Mouse (Mus musculus): ENCODE measurements around the gene Bcl2l14.

Gene Bcl2l14

DNA sequence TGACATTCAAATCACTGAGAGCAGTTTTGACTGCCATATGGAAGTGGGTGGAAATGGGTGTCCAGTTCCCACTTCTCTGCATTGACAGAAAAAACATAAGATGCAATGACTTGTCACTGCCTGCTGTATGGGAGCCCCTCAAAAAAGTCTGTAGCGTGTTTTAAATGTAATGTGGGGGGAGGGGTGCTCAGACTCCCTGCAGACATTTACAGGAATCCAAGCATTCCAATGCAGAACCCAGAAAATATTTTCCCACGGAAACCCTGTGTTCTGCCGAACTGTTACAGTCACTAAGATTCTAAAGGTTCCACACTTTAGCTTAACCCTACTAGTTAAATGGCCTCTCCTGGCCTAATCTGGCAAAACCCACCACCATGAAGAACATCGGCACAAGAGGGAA, at the start of gene Bcl2l14:
Gene Bcl2l14, plus strand, starts transcription at position 301 of the 400 bp plus-strand sequence.
- in situ Hi-C loops (cut with MboI; ENCODE audit: low sequenced_read_pairs) = no loop called here

DNA sequence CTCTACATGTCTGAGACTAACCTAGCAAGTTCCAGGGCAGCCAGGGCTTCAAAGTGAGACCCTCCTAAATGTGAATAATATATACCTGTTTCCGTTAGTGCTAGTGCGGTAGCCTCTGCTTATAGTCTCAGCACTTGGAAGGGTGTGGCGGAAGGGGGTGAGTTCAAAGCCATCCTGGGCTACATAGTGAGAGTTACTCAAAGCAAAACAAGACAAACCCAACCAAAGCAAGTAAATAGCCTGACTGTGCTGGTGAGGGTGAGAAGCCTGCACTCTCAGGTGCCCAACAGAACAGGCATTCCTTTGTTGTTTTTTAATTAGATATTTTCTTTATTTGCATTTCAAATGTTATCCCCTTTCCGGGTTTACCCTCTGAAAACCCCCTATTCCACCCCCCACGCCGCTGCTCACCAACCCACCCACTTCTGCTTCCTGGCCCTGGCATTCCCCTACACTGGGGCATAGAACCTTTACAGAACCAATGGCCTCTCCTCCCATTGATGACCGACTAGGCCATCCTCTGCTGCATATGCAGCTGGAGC, 47.5 kb upstream of the Bcl2l14 start:
- in situ Hi-C loops (cut with MboI; ENCODE audit: low sequenced_read_pairs) = no loop called here

DNA sequence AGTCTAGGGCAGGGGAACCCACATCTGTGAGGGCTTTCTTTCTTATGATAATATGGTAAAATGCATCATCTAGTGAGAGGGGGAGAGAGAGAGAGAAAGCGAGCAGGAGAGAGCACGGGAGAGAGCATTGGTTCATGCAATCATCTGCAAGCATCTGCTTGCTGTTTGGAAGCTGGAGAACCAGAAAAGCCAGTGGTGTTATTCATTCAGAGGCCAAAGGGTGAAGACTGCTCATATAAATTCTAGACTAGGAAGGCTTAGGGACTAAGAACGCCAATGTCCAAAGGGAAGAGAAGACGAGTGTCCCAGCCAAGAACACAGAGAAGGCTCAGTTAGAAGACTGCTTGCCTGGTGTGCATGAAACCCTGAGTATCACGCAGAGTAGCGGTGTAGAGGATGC, 43.2 kb upstream of the Bcl2l14 start:
- in situ Hi-C loops (cut with MboI; ENCODE audit: low sequenced_read_pairs) = no loop called here

DNA sequence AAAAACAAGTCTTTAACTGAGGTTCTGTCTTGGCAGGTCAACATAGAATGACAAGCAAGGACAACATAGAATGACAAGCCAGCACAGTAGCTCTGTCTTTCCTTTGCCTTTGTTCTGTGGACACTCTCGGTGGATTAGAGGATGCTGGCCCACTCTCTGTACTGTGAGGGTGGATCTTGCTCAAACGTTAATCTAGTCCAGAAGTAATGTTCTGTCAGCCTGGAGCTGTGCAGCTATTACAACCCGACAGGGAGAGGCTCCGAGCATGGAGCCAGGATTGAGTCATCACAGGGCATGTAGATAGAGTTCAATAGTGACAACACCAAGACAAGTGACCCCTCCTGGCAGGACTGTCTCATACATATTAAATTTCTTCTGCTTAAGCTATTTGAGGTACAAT, 42.4 kb upstream of the Bcl2l14 start:
- in situ Hi-C loops (cut with MboI; ENCODE audit: low sequenced_read_pairs) = no loop called here

DNA sequence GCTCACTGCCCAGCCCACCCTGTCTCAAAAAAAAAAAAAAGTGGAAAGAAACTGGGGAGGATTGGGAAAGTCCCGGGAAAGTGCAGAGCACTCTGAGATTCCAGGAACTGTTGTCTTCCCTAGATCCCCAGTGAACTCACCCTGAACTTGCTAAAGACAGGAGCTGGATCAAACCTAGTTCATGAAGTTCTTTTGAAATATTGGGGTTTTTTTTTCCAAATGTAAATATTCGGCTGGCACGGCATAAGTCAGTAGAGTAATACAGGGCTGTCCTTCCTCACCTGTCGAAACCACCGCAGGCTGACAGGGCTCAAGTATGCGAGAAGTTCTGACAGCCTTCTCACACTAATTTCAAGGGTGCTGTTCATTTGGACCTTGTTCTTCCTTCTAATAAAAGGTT, 38.5 kb upstream of the Bcl2l14 start:
- in situ Hi-C loops (cut with MboI; ENCODE audit: low sequenced_read_pairs) = no loop called here

DNA sequence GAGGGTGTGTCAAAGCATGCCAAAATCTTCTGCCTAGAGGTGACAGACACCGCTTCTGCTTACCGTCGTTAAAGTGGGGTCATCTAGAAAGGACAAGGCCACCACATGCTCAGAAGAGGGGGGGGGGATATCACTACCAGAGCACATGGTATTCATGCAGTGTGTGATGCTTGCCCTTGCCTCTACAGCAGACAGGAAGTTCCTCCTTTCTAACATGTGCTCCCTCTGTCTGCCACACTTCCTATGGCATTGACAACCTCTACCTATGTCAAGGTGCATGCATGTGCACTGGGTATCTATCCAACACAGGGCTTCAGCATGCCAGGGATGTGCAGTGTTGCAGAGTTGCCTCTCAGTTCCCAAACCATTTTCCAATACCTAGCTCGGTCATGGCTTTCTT, 36.0 kb upstream of the Bcl2l14 start:
- in situ Hi-C loops (cut with MboI; ENCODE audit: low sequenced_read_pairs) = no loop called here

DNA sequence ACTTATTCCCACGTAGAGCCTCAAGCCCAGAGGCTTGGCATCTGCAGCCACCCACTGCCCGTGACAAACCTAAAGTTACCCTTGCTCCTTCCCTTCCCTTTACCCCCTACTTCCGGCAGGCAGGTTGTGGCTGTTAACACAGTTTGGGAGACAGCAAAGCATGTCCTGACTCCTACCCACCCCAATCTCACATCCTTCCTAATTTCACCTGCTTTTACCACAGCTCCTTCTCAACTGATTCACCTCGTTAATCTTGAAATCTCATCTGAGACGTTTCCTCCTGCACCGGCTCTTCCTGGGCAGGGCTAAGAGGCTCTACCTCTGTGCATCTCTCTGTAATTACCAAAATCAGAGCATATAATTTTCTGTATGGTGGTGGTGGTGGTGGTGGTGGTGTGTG, 31.5 kb upstream of the Bcl2l14 start:
- in situ Hi-C loops (cut with MboI; ENCODE audit: low sequenced_read_pairs) = no loop called here

DNA sequence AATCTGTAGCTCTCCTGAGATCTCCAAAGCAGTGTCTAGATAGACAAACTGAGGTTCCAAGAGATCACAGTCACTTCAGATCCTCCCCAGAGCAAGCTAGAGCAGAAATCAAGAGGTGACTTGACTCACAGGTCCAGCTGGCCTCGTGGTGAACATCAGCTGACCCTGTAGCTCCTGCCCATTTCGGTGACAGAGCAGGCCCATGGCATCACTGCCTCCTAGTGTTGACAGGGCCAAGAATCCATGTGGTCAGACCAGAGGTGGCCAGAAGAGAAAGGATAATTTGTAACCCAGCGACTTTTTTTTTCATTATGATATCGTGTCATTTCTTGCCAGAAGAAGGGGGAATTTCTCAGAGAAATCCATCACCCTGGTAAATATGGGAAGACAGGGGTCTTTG, 30.2 kb upstream of the Bcl2l14 start:
- in situ Hi-C loops (cut with MboI; ENCODE audit: low sequenced_read_pairs) = no loop called here

DNA sequence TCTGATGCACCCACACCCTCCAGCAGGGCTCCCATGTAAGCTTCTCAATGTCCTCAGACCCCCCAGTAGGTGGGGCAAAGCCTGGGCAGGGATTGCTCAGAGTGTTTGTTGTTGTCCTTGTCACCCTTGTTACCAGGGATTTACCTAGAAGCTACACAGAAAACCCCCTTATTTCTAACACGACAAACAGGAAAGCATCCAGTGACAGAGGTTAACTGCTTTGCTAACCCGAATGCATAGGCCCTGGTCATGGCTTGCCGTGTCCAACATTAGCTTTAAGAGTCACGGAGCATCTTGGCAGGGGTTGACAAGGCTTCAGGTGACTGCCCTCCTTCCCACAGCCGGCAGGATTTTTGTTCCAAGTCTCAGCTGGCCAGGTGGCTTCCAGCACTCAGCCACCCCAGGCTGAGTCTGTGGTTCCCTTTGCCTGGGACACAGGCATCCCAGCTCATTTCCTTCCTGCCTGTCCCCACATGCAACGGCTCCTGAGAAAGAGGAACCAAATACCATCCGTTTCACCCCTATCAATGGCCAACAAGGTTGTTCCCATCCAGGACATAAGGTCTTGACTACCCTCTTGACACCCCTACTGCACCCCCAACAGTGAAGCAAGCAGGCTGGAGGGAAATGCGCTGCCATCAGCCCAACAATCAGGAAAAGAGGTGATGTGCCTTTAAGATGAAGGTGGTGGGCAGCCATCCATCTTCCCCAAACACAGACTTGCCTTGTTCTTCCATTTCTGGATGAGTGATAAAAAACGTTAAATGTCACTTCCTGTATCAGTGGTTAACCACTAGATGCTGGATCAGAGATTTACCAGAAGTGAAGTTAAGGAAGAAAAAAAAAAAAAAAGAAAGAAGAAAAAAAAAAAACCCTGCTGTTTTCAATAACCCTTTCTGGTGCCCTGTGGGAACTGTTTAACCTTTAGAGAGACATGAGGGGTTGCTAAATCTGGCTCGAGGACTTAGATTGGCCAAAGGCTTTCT, 29.5 kb upstream of the Bcl2l14 start:
- in situ Hi-C loops (cut with MboI; ENCODE audit: low sequenced_read_pairs) = no loop called here

DNA sequence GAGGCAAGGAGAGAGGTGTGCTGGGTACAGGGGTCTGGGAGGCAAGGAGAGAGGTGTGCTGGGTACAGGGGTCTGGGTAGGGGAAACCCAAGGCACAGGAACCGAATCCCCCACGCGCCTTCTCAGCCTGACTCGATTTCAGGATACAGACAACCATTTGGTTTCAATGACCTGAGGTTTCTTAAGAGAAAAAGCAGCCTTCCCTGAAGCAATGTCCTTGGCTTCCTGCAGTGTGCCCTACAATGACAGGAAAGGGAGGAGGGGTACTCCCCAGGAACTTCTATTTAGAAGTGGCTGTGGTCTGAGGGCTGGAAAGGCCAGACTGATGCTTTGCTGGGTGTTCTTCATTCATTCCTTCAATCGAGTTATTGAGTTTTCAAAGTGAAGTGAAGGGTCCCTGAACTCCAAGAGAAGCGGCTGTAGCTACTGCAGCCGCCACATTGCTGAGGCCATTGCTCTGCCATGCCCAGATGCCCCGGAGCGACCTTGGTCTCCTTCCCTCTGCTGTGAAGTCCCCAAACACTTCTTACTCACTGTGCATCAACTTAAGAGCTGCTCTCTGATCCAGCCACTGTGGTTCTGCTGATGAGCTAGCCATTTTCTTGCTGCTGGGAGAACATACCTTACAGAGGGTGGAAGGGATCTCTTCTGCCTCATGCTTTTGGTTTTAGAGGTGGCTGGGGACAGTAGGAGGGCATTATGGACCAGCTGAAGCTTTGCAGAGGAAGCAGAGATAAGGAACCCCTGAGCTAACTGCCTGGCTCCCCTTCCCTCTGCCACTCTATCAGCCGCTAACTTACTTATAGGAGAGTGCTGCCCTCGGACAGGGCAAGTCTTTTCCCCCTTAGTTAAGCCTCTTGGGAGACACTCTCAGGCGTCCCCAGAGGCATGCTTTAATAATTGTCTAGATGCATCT, 28.5 kb upstream of the Bcl2l14 start:
- in situ Hi-C loops (cut with MboI; ENCODE audit: low sequenced_read_pairs) = no loop called here

DNA sequence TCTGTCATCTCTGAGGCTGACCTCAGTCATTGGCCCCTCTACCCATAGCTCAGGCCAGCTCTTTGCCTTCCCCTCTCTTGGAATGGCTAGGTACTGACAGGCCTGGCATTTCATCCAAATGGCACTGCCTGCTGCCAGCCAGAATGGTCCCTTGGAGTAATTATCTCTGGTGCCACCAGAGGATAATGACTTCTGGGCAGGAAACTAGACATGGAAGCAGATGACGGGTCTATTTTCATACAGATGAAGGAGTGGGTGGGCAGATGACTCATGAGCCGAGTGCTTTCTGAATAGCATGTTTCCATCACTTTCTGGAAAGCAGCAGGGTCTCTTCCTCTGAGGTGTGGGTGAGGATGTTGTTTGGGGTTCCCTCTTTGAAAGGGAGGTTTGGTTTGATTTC, 23.2 kb upstream of the Bcl2l14 start:
- in situ Hi-C loops (cut with MboI; ENCODE audit: low sequenced_read_pairs) = no loop called here

DNA sequence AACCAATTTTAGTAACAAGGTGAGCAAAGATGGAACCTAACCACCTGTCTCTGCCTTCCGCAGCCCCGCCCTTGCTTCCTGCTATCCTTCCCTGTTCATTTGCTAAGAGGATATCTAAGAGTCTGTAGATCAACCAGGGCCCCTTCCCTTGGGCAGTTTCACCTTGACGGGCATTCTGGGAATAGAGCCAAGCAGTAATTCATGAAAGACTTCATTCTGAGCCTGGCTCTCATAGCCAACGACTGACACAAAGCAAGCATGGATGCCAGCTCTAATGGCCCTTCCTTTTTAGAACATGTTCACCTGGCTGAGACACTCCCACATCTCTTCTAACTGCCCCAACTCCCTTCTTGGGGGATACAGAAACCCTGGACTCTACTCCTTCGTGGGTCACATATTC, 18.9 kb upstream of the Bcl2l14 start:
- in situ Hi-C loops (cut with MboI; ENCODE audit: low sequenced_read_pairs) = no loop called here

DNA sequence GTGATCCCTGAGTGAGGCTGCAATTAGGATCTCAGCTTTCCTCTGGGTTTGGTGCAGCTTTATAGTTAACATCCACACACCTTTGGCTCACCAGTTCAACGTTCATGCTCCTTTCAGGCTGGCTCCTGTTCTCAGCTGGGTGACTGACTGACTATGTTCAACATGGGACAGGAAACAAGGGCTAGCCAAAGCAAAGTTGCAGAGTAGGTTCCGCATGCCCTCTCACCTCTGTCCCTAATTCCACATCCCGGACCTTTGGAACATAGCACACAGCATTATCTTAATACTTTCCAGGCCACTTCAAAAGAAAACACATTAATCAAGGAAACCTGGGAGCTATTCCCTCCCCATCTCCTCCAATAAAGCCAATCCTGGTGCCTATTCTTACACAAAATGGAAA, 18.3 kb upstream of the Bcl2l14 start:
- in situ Hi-C loops (cut with MboI; ENCODE audit: low sequenced_read_pairs) = no loop called here

DNA sequence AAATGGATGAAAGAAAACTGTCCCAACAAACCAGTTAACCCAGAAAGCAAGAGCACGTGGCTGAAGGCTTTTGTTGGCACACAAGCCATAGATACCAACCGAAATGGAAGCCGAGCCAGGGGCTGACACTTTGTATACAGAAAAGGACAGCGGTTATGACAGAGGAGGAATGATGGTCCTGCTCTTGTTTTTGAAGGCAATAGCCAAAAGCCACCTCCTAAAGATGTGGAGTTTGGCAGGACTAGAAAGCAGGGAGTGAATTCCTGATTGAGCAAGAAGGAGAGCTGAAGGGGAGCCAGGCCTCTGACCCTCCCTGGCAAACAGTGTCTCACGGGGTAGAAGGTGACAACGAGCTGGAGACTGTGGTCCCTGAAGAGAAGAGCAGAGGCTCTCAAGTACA, 14.7 kb upstream of the Bcl2l14 start:
- in situ Hi-C loops (cut with MboI; ENCODE audit: low sequenced_read_pairs) = loop anchor here (10.0 kb wide), 1 partner anchor 417 kb away; no protein-coding TSS in a partner anchor

DNA sequence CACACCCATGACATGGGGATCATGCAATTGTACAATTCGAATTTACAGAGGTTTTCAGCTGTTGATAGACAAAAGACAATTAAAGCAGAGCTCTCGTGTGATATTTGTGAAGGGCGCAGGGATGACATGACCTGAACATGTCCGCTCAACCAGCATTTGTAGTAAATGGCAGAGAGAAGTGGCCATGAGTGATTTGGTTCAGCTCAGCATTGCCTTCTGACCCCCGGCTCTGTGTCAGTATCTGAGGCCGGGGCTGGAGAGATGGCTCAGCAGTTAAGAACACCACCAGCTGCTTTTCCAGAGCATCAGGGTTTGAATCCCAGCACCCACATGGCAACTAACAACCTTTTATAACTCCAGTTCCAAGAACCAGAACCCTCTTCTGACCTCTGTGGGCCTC, 10.2 kb upstream of the Bcl2l14 start:
- in situ Hi-C loops (cut with MboI; ENCODE audit: low sequenced_read_pairs) = loop anchor here (10.0 kb wide), 1 partner anchor 421 kb away; no protein-coding TSS in a partner anchor

DNA sequence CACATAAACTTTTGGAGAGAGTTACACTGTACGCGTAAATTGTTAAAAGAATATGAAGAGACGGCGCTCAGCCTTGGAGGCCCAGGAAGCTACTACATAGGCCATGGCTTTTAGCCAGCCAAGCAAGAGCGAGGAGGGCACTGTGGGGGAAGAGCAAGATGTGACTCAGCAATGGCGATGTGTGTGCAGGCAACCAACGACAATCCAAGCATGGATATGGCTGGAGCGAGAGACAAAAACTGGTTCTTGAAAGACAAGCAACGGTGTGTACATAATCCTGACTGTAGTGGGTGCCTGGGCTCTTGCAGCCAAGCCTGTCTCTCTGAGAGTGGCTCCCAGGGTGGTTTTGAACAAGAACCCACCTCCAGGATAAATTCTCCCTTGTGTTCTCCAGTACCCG, 8.7 kb upstream of the Bcl2l14 start:
- in situ Hi-C loops (cut with MboI; ENCODE audit: low sequenced_read_pairs) = loop anchor here (10.0 kb wide), 1 partner anchor 423 kb away; no protein-coding TSS in a partner anchor

DNA sequence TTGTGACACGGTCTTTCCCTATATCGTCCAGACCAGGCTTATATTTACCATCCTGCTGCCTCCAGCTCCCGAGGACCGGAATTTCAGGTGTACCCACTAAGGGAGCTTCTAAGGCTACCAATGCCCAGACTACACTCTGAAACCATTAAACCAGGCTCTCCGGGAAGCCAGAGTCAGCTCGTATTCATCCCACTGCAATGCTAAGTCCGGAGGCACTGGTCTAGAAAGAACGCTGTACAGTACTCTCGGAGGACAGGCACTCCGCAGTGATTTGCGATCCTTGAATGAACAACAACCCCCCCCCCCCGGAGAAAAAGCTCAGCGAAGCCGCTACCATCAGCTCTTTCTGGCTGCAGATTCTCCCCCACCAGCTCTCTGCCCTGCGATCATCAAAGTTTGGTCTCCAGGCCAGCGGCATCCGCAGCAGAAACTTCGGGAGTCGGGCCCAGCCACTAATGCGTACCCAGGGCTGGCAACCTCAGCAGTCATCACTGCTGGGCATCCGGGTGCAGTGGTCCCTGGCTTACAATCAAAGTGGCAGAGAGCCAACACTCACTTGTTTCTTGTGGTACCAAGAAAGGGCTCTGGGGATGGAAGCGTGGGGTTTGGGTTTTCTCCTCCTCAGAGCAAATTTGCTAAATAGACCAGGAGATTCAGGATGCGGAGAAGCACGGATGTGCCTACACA, 7.6 kb upstream of the Bcl2l14 start:
- in situ Hi-C loops (cut with MboI; ENCODE audit: low sequenced_read_pairs) = loop anchor here (10.0 kb wide), 1 partner anchor 424 kb away; no protein-coding TSS in a partner anchor

DNA sequence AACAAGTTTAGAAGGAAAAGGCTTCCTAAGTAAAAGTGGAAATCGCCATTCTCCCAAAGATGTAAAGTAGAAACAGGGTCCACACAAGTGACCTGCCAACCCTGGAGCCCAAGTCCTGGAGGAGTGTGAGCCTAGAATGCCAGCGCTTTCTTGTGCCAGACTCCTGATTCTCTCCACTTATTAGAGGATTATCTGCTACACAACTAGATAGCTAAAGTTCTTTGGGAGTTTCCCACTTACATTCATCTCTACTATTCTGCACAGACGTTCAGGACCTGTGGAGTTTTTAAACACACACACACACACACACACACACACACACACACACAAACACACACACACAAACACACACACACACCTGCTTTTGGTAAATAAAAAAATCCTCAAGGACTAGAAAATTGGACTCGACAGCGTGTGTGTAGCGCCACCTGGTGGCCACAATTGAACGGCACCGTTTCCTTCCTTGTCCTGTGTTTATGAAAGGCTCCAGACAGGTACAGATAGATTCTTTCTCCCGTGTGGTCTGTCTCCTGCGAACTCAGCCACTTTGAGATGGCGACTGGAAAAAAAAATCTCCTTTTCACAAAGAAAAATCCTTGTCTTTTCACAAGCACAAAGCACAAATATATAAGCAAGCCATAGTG, 6.7 kb upstream of the Bcl2l14 start:
- in situ Hi-C loops (cut with MboI; ENCODE audit: low sequenced_read_pairs) = loop anchor here (10.0 kb wide), 1 partner anchor 425 kb away; no protein-coding TSS in a partner anchor

DNA sequence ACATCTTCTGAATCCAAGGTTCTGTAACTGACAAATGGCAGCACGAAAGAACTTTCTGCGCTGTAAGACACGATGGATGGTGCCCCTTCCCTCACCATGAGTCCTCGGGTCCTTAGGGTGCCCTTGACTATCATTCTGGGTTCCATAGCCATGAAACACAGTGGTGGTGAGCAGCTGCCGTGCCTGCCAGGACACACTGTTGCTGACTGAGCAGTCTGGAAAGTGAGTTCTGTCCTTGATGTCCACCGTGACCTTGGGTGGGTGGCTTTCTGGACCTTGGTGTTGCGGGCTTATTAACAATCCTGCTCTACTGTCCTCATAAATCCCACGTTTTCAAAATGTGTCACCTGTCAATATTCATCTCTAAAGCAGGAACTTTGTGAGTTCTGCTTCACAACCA, 6.2 kb upstream of the Bcl2l14 start:
- in situ Hi-C loops (cut with MboI; ENCODE audit: low sequenced_read_pairs) = loop anchor here (10.0 kb wide), 1 partner anchor 425 kb away; no protein-coding TSS in a partner anchor

DNA sequence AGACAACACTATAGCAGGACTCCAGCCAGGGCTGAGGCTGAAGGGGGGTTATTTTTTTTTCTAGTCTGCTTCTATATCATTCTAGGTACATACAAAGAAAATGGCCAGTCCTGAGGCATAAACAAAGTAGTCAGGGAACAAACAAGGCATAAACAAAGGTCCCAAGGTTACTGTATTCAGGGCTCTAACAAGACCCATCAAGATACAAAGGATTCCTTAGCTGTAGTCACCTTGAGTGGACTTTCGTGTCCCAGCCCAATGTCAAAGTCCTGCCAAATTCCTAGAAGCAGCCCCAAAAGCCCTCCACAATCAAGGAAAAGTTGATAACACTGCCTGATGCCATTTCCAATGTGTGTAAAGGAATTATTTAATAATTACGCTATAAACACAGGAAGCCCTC, 5.3 kb upstream of the Bcl2l14 start:
- in situ Hi-C loops (cut with MboI; ENCODE audit: low sequenced_read_pairs) = no loop called here
